ENCODE assay signal across 8 mouse cellular contexts in genomic region chr11:21995534-21996324, GRCm38 (mm10). TPM values are rescaled to one million over a fixed set of nuclear protein-coding genes. Genes with fewer than 3 reads are reported as not detected.
DNase-seq lines count a peak whose midpoint lies in the region; ATAC-seq and TF ChIP-seq lines count a peak whose summit lies in the region.

No protein-coding gene starts in this region.

- H3K27ac ChIP-seq in intestine, embryonic 15.5 days = no peak overlapping the region
- no peak overlapping the region for H3K27ac ChIP-seq in intestine, postnatal 0 days (ENCODE audit: low read depth, low read length)
- peak overlapping the region; percentile 70 for H3K27ac ChIP-seq in forebrain, embryonic 13.5 days
- no peak overlapping the region for H3K27ac ChIP-seq in limb, embryonic 15.5 days

- ATAC-seq in intestine, embryonic 15.5 days = no peak
- no peak for ATAC-seq in intestine, postnatal 0 days
- no peak for ATAC-seq in forebrain, embryonic 13.5 days
- ATAC-seq in limb, embryonic 15.5 days (ENCODE audit: insufficient number of reproducible peaks, low FRiP score, low TSS enrichment, low read depth) = no peak
- ATAC-seq in inflammation-experienced regulatory T-cells, adult 6 months = no peak

- H3K4me3 ChIP-seq in intestine, embryonic 15.5 days (replicated peaks) = peak overlapping the region; percentile 7; the same call in 1 of the 2 replicates
- no peak overlapping the region for H3K4me3 ChIP-seq in intestine, postnatal 0 days (ENCODE audit: low read depth, low read length)
- H3K4me3 ChIP-seq in forebrain, embryonic 13.5 days = peak overlapping the region; percentile 75
- H3K4me3 ChIP-seq in limb, embryonic 15.5 days = no peak overlapping the region; the same call in 1 of the 2 replicates

- peaks cover 80% of the 10 kb centered on the region for H3K27me3 ChIP-seq in intestine, embryonic 15.5 days (replicated peaks)
- peaks cover 99% of the 10 kb centered on the region for H3K27me3 ChIP-seq in intestine, postnatal 0 days (replicated peaks; ENCODE audit: control insufficient read depth, insufficient read depth, low read length)
- peaks cover 60% of the 10 kb centered on the region for H3K27me3 ChIP-seq in forebrain, embryonic 13.5 days
- H3K27me3 ChIP-seq in limb, embryonic 15.5 days = peaks cover 87% of the 10 kb centered on the region

- TF ChIP-seq CTCF in intestine, postnatal 0 days (IDR thresholded peaks at IDR 0.05; ENCODE audit: low read depth) = no peak

- WGBS in intestine, embryonic 15.5 days = 4% methylated on average over 27 of the region's 27 CpGs
- WGBS in intestine, postnatal 0 days = 3% methylated on average over 27 of the region's 27 CpGs
- WGBS in forebrain, embryonic 13.5 days = 11% methylated on average over 27 of the region's 27 CpGs
- 8% methylated on average over 27 of the region's 27 CpGs for WGBS in limb, embryonic 15.5 days

- H3K4me1 ChIP-seq in intestine, embryonic 15.5 days (replicated peaks) = peaks cover 18% of the 10 kb centered on the region
- H3K4me1 ChIP-seq in intestine, postnatal 0 days (replicated peaks; ENCODE audit: control insufficient read depth, insufficient read depth, low read length) = no peaks in the 10 kb centered on the region; the same call in 1 of the 2 replicates
- peaks cover 73% of the 10 kb centered on the region for H3K4me1 ChIP-seq in forebrain, embryonic 13.5 days
- peaks cover 32% of the 10 kb centered on the region for H3K4me1 ChIP-seq in limb, embryonic 15.5 days

- H3K4me2 ChIP-seq in intestine, embryonic 15.5 days (replicated peaks) = no peak overlapping the region
- H3K4me2 ChIP-seq in intestine, postnatal 0 days (replicated peaks; ENCODE audit: low read depth) = no peak overlapping the region
- peak overlapping the region; percentile 88 for H3K4me2 ChIP-seq in forebrain, embryonic 13.5 days
- peak overlapping the region; percentile 51; the same call in 1 of the 2 replicates for H3K4me2 ChIP-seq in limb, embryonic 15.5 days

- H3K9ac ChIP-seq in intestine, embryonic 15.5 days = no peak overlapping the region
- H3K9ac ChIP-seq in intestine, postnatal 0 days (ENCODE audit: low read depth, low read length) = no peak overlapping the region
- H3K9ac ChIP-seq in forebrain, embryonic 13.5 days = peak overlapping the region; percentile 96
- H3K9ac ChIP-seq in limb, embryonic 15.5 days = no peak overlapping the region

- peak; percentile 55 for DNase-seq in ZHBTc4 (ENCODE audit: low read depth, low spot score)
- DNase-seq in urinary bladder, postnatal 36 days (ENCODE audit: low spot score in 2 of 2) = no peak
- no peak for DNase-seq in gastrocnemius, postnatal 10 days

- H3K36me3 ChIP-seq in intestine, embryonic 15.5 days = no peaks in the 10 kb centered on the region
- no peaks in the 10 kb centered on the region for H3K36me3 ChIP-seq in intestine, postnatal 0 days (ENCODE audit: control insufficient read depth, insufficient read depth)
- peaks cover 14% of the 10 kb centered on the region for H3K36me3 ChIP-seq in forebrain, embryonic 13.5 days (ENCODE audit: poor library complexity, severe bottlenecking)
- no peaks in the 10 kb centered on the region for H3K36me3 ChIP-seq in limb, embryonic 15.5 days

- H3K9me3 ChIP-seq in intestine, embryonic 15.5 days = no peaks in the 10 kb centered on the region
- H3K9me3 ChIP-seq in intestine, postnatal 0 days (ENCODE audit: control insufficient read depth) = no peaks in the 10 kb centered on the region
- H3K9me3 ChIP-seq in forebrain, embryonic 13.5 days (replicated peaks) = no peaks in the 10 kb centered on the region
- no peaks in the 10 kb centered on the region for H3K9me3 ChIP-seq in limb, embryonic 15.5 days

RNA-seq across cellular contexts. Expression of gene Otx1, which starts 7.0 kb away (rescaled TPM):
- polyA plus RNA-seq in intestine, embryonic 15.5 days (2015; fragmentation: Nextera tagmentation; extraction: Ambion mirVana) = not detected in 2 replicates
- not detected in 2 replicates for polyA plus RNA-seq in intestine, postnatal 0 days (2015; fragmentation: Nextera tagmentation; extraction: Ambion mirVana)
- 20.0 and 24.0 TPM in 2 replicates for polyA plus RNA-seq in forebrain, embryonic 13.5 days (2015; fragmentation: Nextera tagmentation; extraction: Ambion mirVana)
- 2.7 and 2.9 TPM in 2 replicates for polyA plus RNA-seq in limb, embryonic 15.5 days (2015; fragmentation: Nextera tagmentation; extraction: Ambion mirVana)
- not detected for total RNA-seq in gastrocnemius, postnatal 10 days (2021)
- polyA plus RNA-seq in inflammation-experienced regulatory T-cells, adult 6 months (2017; shearing (Covaris generic)) = not detected

Comparison
In these comparisons a context has a peak if more than half of its experiments do, and no peak if none do; other contexts are left out.
1. H3K4me3 ChIP-seq: peak in intestine, embryonic 15.5 days (single experiment) and forebrain, embryonic 13.5 days (single experiment); none in intestine, postnatal 0 days (single experiment) and limb, embryonic 15.5 days (single experiment).
2. H3K4me2 ChIP-seq: peak in forebrain, embryonic 13.5 days (single experiment) and limb, embryonic 15.5 days (single experiment); none in intestine, embryonic 15.5 days (single experiment) and intestine, postnatal 0 days (single experiment).